Mouse (Mus musculus) neural tube, embryonic 15.5 days (tissue): ENCODE data around the gene Trim62. TPM values are rescaled to one million over a fixed set of nuclear protein-coding genes. Genes with fewer than 3 reads are reported as not detected.

Source experiments
- ATAC-seq: fragments of 200-750 bp; cut with Nextera tagmentation; 2 replicates; pipeline ENCODE4 v1.8.0; 2017; ENCODE audit warnings: mild to moderate bottlenecking, moderate TSS enrichment, moderate library complexity; ENCODE audit not compliant: low FRiP score
- H3K27ac ChIP-seq: fragments of 300-500 bp; sonication (generic); replicated peaks from 2 replicates; pipeline ENCODE4 v1.5.1; 2015; ENCODE audit warnings: mild to moderate bottlenecking, inconsistent platforms
- H3K27me3 ChIP-seq: fragments of 300-500 bp; sonication (generic); replicated peaks from 2 replicates; pipeline ENCODE4 v1.6.1; 2015; ENCODE audit warnings: inconsistent platforms
- H3K36me3 ChIP-seq: fragments of 300-500 bp; sonication (generic); 2 replicates; pipeline ENCODE4 v1.6.1; 2015; ENCODE audit warnings: inconsistent platforms
- H3K4me1 ChIP-seq: fragments of 300-500 bp; sonication (generic); 2 replicates; pipeline ENCODE4 v1.6.1; 2015; ENCODE audit warnings: inconsistent platforms
- H3K4me2 ChIP-seq: fragments of 300-500 bp; sonication (generic); 2 replicates; pipeline ENCODE4 v1.6.1; 2015; ENCODE audit warnings: inconsistent platforms, mild to moderate bottlenecking, moderate library complexity
- H3K4me3 ChIP-seq: fragments of 300-500 bp; sonication (generic); replicated peaks from 2 replicates; pipeline ENCODE4 v1.5.1; 2015; ENCODE audit warnings: mild to moderate bottlenecking, inconsistent platforms
- H3K9ac ChIP-seq: fragments of 300-500 bp; sonication (generic); replicated peaks from 2 replicates; pipeline ENCODE4 v1.6.1; 2015; ENCODE audit warnings: mild to moderate bottlenecking, inconsistent platforms
- H3K9me3 ChIP-seq: fragments of 300-500 bp; sonication (generic); replicated peaks from 2 replicates; pipeline ENCODE4 v1.6.1; 2016; ENCODE audit warnings: inconsistent platforms
- WGBS: fragments of 180-500 bp; shearing (Covaris S2); methylation state at CpG from one replicate; pipeline ENCODE4 v1.1.7; 2015; ENCODE audit warnings: mixed read lengths; 5-methylcytosine and 5-hydroxymethylcytosine counted together
- polyA plus RNA-seq: library from polyadenylated mRNA; unstranded; fragments of >200 nt; fragmentation: Nextera tagmentation; extraction: Ambion mirVana; gene quantifications from 2 replicates; pipeline ENCODE4 v1.2.1, GENCODE M21; 2015

Trim62 gene
- polyA plus RNA-seq, 1 experiment from 2014 or later = 25.5 TPM

DNA sequence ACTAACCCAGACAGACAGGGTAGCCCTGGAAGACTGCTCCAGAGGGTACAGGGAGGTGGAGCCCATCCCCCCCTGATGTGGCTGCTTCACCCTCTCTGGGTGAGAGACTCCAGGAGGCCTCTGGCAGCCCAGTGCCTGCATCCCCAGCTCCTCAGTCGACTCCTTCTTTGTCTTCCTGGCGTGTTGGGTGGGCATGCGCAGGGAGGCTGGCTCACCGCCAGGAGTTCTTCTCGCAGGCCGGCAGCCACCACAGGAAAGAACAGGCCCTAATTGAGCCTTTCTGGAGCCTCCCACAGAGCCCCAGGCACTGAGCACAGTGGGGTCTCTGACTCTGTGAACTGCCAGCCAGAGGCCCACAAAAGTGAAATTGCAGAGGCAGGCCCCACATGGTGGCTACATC lies 16.0 kb downstream of the Trim62 start:
- peaks cover 33% of the 10 kb centered on the region for H3K36me3 ChIP-seq
- no peak overlapping the region for H3K4me3 ChIP-seq
- ATAC-seq = peak; percentile 85
- peak overlapping the region; percentile 93 for H3K27ac ChIP-seq
- WGBS = 1% methylated on average over 6 of the region's 6 CpGs
- H3K4me2 ChIP-seq = peak overlapping the region; percentile 15; the same call in 1 of the 2 replicates
- no peaks in the 10 kb centered on the region for H3K27me3 ChIP-seq
- H3K4me1 ChIP-seq = peaks cover 37% of the 10 kb centered on the region
- H3K9me3 ChIP-seq = no peaks in the 10 kb centered on the region
- H3K9ac ChIP-seq = peak overlapping the region; percentile 32; the same call in 1 of the 2 replicates

DNA sequence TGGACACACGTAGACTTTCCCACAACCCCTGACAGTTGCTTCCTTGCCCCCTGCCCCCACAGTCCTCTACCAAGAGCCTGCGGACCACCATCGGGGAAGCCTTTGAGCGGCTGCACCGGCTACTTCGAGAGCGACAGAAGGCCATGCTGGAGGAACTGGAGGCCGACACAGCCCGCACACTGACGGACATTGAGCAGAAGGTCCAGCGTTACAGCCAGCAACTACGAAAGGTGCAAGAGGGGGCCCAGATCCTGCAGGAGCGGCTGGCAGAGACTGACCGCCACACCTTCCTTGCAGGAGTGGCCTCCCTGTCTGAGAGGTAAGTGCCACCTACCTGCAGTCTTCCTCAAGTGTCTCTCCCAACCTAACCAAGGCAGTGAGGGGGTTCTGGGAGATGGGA lies 17.1 kb downstream of the Trim62 start:
- H3K4me2 ChIP-seq = no peak overlapping the region
- 85% methylated on average over 14 of the region's 14 CpGs for WGBS
- no peaks in the 10 kb centered on the region for H3K27me3 ChIP-seq
- peak overlapping the region; percentile 93 for H3K27ac ChIP-seq
- H3K9me3 ChIP-seq = no peaks in the 10 kb centered on the region
- no peak overlapping the region for H3K4me3 ChIP-seq
- H3K4me1 ChIP-seq = peaks cover 43% of the 10 kb centered on the region
- no peak overlapping the region for H3K9ac ChIP-seq
- peaks cover 36% of the 10 kb centered on the region for H3K36me3 ChIP-seq
- ATAC-seq = no peak

DNA sequence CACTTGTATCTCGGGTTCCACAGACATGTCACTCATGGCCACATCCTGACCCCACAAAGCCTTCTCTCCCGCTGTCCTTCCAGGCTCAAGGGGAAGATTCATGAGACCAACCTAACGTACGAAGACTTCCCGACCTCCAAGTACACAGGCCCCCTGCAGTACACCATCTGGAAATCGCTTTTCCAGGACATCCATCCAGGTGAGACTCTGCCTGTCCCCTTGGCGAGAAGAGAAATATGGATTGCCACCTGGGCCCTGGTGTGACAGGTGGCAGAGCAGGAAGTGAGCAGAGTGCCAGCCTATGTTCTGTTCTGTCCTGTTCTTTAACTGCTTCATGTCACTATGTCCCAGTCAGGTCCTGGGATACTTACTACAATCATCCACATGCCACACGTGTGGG lies 19.0 kb downstream of the Trim62 start:
- WGBS = 87% methylated on average over 8 of the region's 8 CpGs
- no peak overlapping the region for H3K4me2 ChIP-seq
- no peak overlapping the region for H3K4me3 ChIP-seq
- ATAC-seq = no peak
- H3K36me3 ChIP-seq = peaks cover 33% of the 10 kb centered on the region
- H3K9me3 ChIP-seq = no peaks in the 10 kb centered on the region
- no peak overlapping the region for H3K9ac ChIP-seq
- H3K4me1 ChIP-seq = peaks cover 51% of the 10 kb centered on the region
- H3K27ac ChIP-seq = no peak overlapping the region
- H3K27me3 ChIP-seq = no peaks in the 10 kb centered on the region

GRCm38 (mm10) chr4:128904035-128904800 lies 20.8 kb downstream of the Trim62 start:
- 43% methylated on average over 8 of the region's 8 CpGs for WGBS

GRCm38 (mm10) chr4:128905251-128905650 lies 21.9 kb downstream of the Trim62 start:
- ATAC-seq = no peak
- H3K4me1 ChIP-seq = peaks cover 23% of the 10 kb centered on the region
- H3K27ac ChIP-seq = no peak overlapping the region
- H3K4me2 ChIP-seq = no peak overlapping the region
- H3K4me3 ChIP-seq = no peak overlapping the region
- H3K27me3 ChIP-seq = no peaks in the 10 kb centered on the region
- 36% methylated on average over 8 of the region's 8 CpGs for WGBS
- no peak overlapping the region for H3K9ac ChIP-seq
- H3K36me3 ChIP-seq = peaks cover 49% of the 10 kb centered on the region
- H3K9me3 ChIP-seq = no peaks in the 10 kb centered on the region

More at GRCm38 (mm10) chr4:128904035-128904800, 20.8 kb downstream of the Trim62 start:
- no peaks in the 10 kb centered on the region for H3K27me3 ChIP-seq
- peaks cover 34% of the 10 kb centered on the region for H3K4me1 ChIP-seq
- H3K27ac ChIP-seq = peak overlapping the region; percentile 28
- no peak overlapping the region for H3K4me2 ChIP-seq
- no peak for ATAC-seq
- no peak overlapping the region for H3K4me3 ChIP-seq
- no peak overlapping the region for H3K9ac ChIP-seq
- no peaks in the 10 kb centered on the region for H3K9me3 ChIP-seq
- H3K36me3 ChIP-seq = peaks cover 38% of the 10 kb centered on the region

- Histone ChIP-seq H3K9ac (no peak overlapping the region), H3K4me2 (no peak overlapping the region), H3K4me3 (no peak overlapping the region), H3K9me3 (no peaks in the 10 kb centered on the region), H3K36me3 (peaks cover 45% of the 10 kb centered on the region), H3K4me1 (peaks cover 20% of the 10 kb centered on the region), H3K27ac (no peak overlapping the region), H3K27me3 (no peaks in the 10 kb centered on the region)
- WGBS = 63% methylated on average over 8 of the region's 8 CpGs
- no peak for ATAC-seq
Measured at GRCm38 (mm10) chr4:128906757-128907156, 23.4 kb downstream of the Trim62 start.

DNA sequence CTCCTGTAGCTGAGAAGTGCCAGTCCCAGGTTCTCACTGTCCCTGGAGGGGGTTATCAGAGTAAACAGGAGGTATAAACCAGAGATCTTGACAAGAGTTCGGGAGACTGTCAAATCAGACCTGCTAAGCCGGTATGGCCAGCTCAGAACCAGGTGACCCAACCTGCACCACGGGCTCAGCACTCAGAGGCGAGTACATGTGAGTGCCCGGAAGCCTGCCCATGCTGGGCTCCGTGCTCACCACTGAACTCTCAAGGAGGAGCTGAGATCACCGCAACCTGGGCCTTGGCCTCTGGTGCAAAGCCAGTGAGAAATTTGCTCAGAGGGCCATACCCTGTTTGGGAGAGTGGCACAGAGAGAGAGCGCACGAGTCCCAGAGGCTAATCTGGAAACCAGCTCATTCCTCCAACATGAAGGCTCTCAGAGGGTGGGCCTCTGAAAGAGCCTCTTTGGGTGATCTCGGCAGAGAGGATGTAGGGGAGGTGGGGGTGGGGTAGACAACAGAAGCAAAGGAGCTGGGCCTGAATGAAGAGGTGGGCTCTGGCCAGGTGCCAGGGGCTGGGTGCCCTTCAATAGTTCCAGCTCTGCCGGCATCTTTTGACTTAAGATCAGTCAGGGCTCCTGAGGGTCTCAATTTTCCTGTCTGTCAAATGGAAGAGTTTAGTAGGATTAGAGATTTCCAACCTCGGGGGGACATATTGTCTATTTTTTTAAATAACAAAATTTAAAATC lies 24.0 kb downstream of the Trim62 start:
- H3K4me3 ChIP-seq = no peak overlapping the region
- ATAC-seq = no peak
- H3K36me3 ChIP-seq = peaks cover 47% of the 10 kb centered on the region
- 76% methylated on average over 12 of the region's 12 CpGs for WGBS
- H3K27ac ChIP-seq = no peak overlapping the region
- H3K4me1 ChIP-seq = peaks cover 20% of the 10 kb centered on the region
- H3K9ac ChIP-seq = no peak overlapping the region
- H3K27me3 ChIP-seq = no peaks in the 10 kb centered on the region
- H3K4me2 ChIP-seq = no peak overlapping the region
- H3K9me3 ChIP-seq = no peaks in the 10 kb centered on the region

- H3K4me3 ChIP-seq = no peak overlapping the region
- WGBS = 64% methylated on average over 24 of the region's 24 CpGs
Measured at GRCm38 (mm10) chr4:128908586-128909377, 25.4 kb downstream of the Trim62 start.

GRCm38 (mm10) chr4:128909378-128909831 lies 26.0 kb downstream of the Trim62 start:
- ATAC-seq = no peak

More at GRCm38 (mm10) chr4:128908586-128909377, 25.4 kb downstream of the Trim62 start:
- Histone ChIP-seq H3K9ac (no peak overlapping the region), H3K27me3 (no peaks in the 10 kb centered on the region), H3K27ac (no peak overlapping the region), H3K36me3 (peaks cover 33% of the 10 kb centered on the region), H3K9me3 (no peaks in the 10 kb centered on the region), H3K4me2 (no peak overlapping the region), H3K4me1 (peaks cover 19% of the 10 kb centered on the region)
- peak; percentile 47; the same call in 1 of the 2 replicates for ATAC-seq

DNA sequence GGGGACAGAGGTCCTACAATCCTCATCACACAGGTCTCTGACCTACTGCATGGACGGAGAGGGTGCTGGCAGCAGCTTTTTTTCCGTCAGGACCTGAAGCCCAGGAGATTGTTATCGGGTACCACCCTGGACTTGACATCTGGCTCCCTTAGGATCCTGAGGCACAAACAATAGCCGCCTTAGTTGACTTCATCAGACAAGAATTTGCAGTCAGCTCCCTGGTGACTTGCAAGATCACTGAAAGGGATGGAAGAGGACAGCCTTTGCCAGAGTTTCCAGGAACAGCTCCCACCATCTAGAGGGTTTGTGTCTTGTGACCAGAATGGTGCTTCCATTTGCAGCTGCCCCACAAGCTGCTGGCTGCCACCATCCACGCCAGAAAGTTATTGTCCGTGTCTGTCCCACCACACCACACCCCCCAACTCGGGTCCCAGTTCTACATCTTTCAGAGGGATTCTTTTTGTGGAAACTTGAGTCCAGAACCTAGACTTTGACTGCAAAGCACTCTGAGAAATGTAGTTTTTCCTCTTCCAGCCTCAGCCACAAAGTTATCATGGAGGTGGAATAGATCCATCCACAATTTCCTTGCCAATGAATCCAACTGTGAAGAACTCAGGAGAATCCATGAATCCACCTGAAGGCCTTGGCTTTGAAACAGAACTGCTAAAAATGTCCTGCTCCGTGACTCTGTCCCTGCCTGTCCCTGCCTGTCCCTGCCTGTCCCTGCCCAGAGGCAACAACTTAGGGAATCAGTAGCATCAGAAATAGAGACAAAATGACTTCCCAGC lies 27.1 kb downstream of the Trim62 start:
- no peak overlapping the region for H3K27ac ChIP-seq
- ATAC-seq = no peak
- H3K27me3 ChIP-seq = no peaks in the 10 kb centered on the region
- H3K9me3 ChIP-seq = no peaks in the 10 kb centered on the region
- no peak overlapping the region for H3K9ac ChIP-seq
- H3K36me3 ChIP-seq = peaks cover 28% of the 10 kb centered on the region
- no peak overlapping the region for H3K4me2 ChIP-seq
- no peak overlapping the region for H3K4me3 ChIP-seq
- 78% methylated on average over 8 of the region's 8 CpGs for WGBS
- 0 out of 2 replicates have a peak, but pooled peaks cover 8% of the 10 kb centered on the region for H3K4me1 ChIP-seq

More at GRCm38 (mm10) chr4:128909378-128909831, 26.0 kb downstream of the Trim62 start:
- H3K36me3 ChIP-seq = peaks cover 31% of the 10 kb centered on the region
- no peak overlapping the region for H3K9ac ChIP-seq
- H3K27ac ChIP-seq = no peak overlapping the region
- H3K4me3 ChIP-seq = no peak overlapping the region
- no peaks in the 10 kb centered on the region for H3K27me3 ChIP-seq
- H3K4me1 ChIP-seq = peaks cover 13% of the 10 kb centered on the region; the same call in 1 of the 2 replicates
- no peak overlapping the region for H3K4me2 ChIP-seq
- WGBS = 90% methylated on average over 14 of the region's 14 CpGs
- no peaks in the 10 kb centered on the region for H3K9me3 ChIP-seq
